Mouse (Mus musculus): ENCODE data around the gene Unkl. TPM values are rescaled to one million over a fixed set of nuclear protein-coding genes. Genes with fewer than 3 reads are reported as not detected.

Gene Unkl
- polyA plus RNA-seq, 2 experiments = 6.3 to 18.0 TPM

GRCm38 (mm10) chr17:25272326-25272725 lies 84.1 kb downstream of the Unkl start:
- Histone ChIP-seq H3K4me3 (replicated peaks; ENCODE audit: low read length) (peak overlapping the region; percentile 99), H3K27ac (replicated peaks; ENCODE audit: low read depth, low read length) (peak overlapping the region; percentile 99; the same call in 1 of the 2 replicates), H3K4me1 (ENCODE audit: control insufficient read depth, insufficient read depth, low read length) (peaks cover 18% of the 10 kb centered on the region), H3K27me3 (ENCODE audit: control insufficient read depth, insufficient read depth, low read length) (no peaks in the 10 kb centered on the region), H3K9me3 (ENCODE audit: control insufficient read depth, low read length) (no peaks in the 10 kb centered on the region), H3K9ac (ENCODE audit: low read depth, low read length, severe bottlenecking) (peak overlapping the region; percentile 100), H3K36me3 (ENCODE audit: control insufficient read depth, insufficient read depth, low read length) (peaks cover 39% of the 10 kb centered on the region), H3K4me2 (replicated peaks; ENCODE audit: low read depth, low read length, severe bottlenecking) (peak overlapping the region; percentile 98)
- no peak for TF ChIP-seq POLR2A (IDR thresholded peaks at IDR 0.05; ENCODE audit: borderline replicate concordance, extremely low read depth, insufficient read depth, insufficient read length)
- no peak for ATAC-seq (ENCODE audit: low FRiP score, low read depth)
- no peak for DNase-seq (ENCODE audit: low spot score)
- 1% methylated on average over 10 of the region's 10 CpGs for WGBS

- ATAC-seq (ENCODE audit: low FRiP score, low read depth) = peak; percentile 91
- Histone ChIP-seq H3K9me3 (ENCODE audit: control insufficient read depth, low read length) (no peaks in the 10 kb centered on the region), H3K27ac (replicated peaks; ENCODE audit: low read depth, low read length) (peak overlapping the region; percentile 99), H3K27me3 (ENCODE audit: control insufficient read depth, insufficient read depth, low read length) (no peaks in the 10 kb centered on the region), H3K4me2 (replicated peaks; ENCODE audit: low read depth, low read length, severe bottlenecking) (peak overlapping the region; percentile 98), H3K36me3 (ENCODE audit: control insufficient read depth, insufficient read depth, low read length) (peaks cover 31% of the 10 kb centered on the region), H3K4me1 (ENCODE audit: control insufficient read depth, insufficient read depth, low read length) (peaks cover 18% of the 10 kb centered on the region), H3K9ac (ENCODE audit: low read depth, low read length, severe bottlenecking) (peak overlapping the region; percentile 100), H3K4me3 (replicated peaks; ENCODE audit: low read length) (peak overlapping the region; percentile 99)
- 1% methylated on average over 74 of the region's 92 CpGs for WGBS
- DNase-seq (ENCODE audit: low spot score) = peak; percentile 90
- 0 out of 2 replicates have a peak, but pooled peaks have one; percentile 74 for TF ChIP-seq POLR2A (IDR thresholded peaks at IDR 0.05; ENCODE audit: borderline replicate concordance, extremely low read depth, insufficient read depth, insufficient read length)
Observed at GRCm38 (mm10) chr17:25272951-25273705, 84.9 kb downstream of the Unkl start.

- 3% methylated on average over 39 of the region's 45 CpGs for WGBS
- Histone ChIP-seq H3K4me3 (replicated peaks; ENCODE audit: low read length) (peak overlapping the region; percentile 99), H3K36me3 (ENCODE audit: control insufficient read depth, insufficient read depth, low read length) (peaks cover 23% of the 10 kb centered on the region), H3K27me3 (ENCODE audit: control insufficient read depth, insufficient read depth, low read length) (no peaks in the 10 kb centered on the region), H3K9ac (ENCODE audit: low read depth, low read length, severe bottlenecking) (peak overlapping the region; percentile 100), H3K4me2 (replicated peaks; ENCODE audit: low read depth, low read length, severe bottlenecking) (peak overlapping the region; percentile 98), H3K4me1 (ENCODE audit: control insufficient read depth, insufficient read depth, low read length) (peaks cover 18% of the 10 kb centered on the region), H3K9me3 (ENCODE audit: control insufficient read depth, low read length) (no peaks in the 10 kb centered on the region), H3K27ac (replicated peaks; ENCODE audit: low read depth, low read length) (peak overlapping the region; percentile 99)
- peak; percentile 94 for DNase-seq (ENCODE audit: low spot score)
- ATAC-seq (ENCODE audit: low FRiP score, low read depth) = peak; percentile 92
- TF ChIP-seq POLR2A (IDR thresholded peaks at IDR 0.05; ENCODE audit: borderline replicate concordance, extremely low read depth, insufficient read depth, insufficient read length) = 0 out of 2 replicates have a peak, but pooled peaks have one; percentile 60
Observed at GRCm38 (mm10) chr17:25273706-25274501, 85.7 kb downstream of the Unkl start.

GRCm38 (mm10) chr17:25274571-25275346 lies 86.6 kb downstream of the Unkl start, which contains the start of gene Ube2i:
Ube2i (minus strand) TSS chr17:25274622.
- H3K4me1 ChIP-seq (ENCODE audit: control insufficient read depth, insufficient read depth, low read length) = peaks cover 18% of the 10 kb centered on the region
- no peak for ATAC-seq (ENCODE audit: low FRiP score, low read depth)
- no peak for DNase-seq (ENCODE audit: low spot score)
- peak within 1 kb of the TSS; percentile 98 for H3K4me2 ChIP-seq (replicated peaks; ENCODE audit: low read depth, low read length, severe bottlenecking)
- H3K27ac ChIP-seq (replicated peaks; ENCODE audit: low read depth, low read length) = peak within 1 kb of the TSS; percentile 99
- no peak for TF ChIP-seq POLR2A (IDR thresholded peaks at IDR 0.05; ENCODE audit: borderline replicate concordance, extremely low read depth, insufficient read depth, insufficient read length)
- peak within 1 kb of the TSS; percentile 100 for H3K9ac ChIP-seq (ENCODE audit: low read depth, low read length, severe bottlenecking)
- no peaks in the 10 kb centered on the region for H3K9me3 ChIP-seq (ENCODE audit: control insufficient read depth, low read length)
- peak within 1 kb of the TSS; percentile 99 for H3K4me3 ChIP-seq (replicated peaks; ENCODE audit: low read length)
- H3K36me3 ChIP-seq (ENCODE audit: control insufficient read depth, insufficient read depth, low read length) = peaks cover 15% of the 10 kb centered on the region
- H3K27me3 ChIP-seq (ENCODE audit: control insufficient read depth, insufficient read depth, low read length) = no peaks in the 10 kb centered on the region
- 79% methylated on average over 9 of the region's 9 CpGs for WGBS
